Mouse (Mus musculus): Measurements from ENCODE around the gene Ercc6. TPM values are rescaled to one million over a fixed set of nuclear protein-coding genes. Genes with fewer than 3 reads are reported as not detected.

Gene Ercc6
- polyA plus RNA-seq, 1 experiment from 2014 or later: 24.0 TPM

DNA sequence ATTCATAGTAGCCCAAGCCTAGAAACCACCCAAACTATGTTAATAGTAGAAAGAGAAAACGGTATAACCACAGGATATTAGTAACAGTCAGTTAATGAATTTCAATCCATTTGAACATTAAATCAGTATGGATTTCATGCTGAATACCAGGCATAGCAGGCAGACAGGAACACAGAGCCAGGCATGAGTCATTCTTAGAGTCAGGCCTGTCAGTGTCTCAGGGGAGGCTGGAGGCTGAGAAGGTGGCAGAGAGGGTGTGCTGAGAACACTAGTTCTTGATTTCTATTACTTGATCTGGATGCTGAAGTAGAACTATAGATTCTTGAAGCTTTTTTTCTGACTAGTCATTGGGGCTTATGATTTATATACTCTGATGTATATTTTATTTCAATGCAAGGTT is 10.8 kb downstream of the Ercc6 start:
- no peak overlapping the region for H3K9ac ChIP-seq
- H3K4me2 ChIP-seq (replicated peaks): no peak overlapping the region
- no peaks in the 10 kb centered on the region for H3K4me1 ChIP-seq
- no peak overlapping the region for H3K4me3 ChIP-seq
- peaks cover 71% of the 10 kb centered on the region for H3K36me3 ChIP-seq
- no peak for ATAC-seq (ENCODE audit: low FRiP score, low read depth)
- H3K9me3 ChIP-seq: no peaks in the 10 kb centered on the region
- H3K27me3 ChIP-seq: no peaks in the 10 kb centered on the region
- no peak overlapping the region for H3K27ac ChIP-seq
- WGBS: 67% methylated on average over 1 of the region's 1 CpGs

DNA sequence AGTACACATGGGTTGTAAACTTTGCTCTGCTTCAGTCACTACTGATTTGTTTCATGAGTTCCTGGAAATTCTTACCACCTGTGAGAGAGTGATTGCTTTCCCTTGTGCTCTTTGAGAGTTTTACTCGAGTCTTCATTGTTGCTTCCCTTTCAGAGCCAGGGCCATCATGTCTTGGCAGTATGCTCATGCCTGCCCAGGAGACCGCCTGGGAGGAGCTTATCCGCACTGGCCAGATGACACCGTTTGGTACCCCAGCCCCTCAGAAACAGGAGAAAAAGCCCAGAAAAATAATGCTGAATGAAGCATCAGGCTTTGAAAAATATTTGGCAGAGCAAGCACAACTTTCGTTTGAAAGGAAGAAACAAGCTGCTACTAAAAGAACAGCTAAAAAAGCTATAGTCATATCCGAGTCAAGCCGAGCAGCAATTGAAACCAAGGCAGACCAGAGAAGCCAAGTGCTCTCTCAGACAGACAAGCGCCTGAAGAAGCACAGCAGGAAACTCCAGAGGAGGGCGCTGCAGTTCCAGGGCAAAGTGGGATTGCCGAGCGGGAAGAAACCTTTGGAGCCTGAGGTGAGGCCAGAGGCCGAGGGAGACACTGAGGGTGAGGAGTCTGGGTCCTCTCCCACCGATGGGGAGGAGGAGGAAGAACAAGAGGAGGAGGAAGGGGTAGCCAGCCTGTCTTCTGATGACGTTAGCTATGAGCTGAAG is 12.8 kb downstream of the Ercc6 start:
- Histone ChIP-seq H3K9ac (no peak overlapping the region), H3K27ac (no peak overlapping the region), H3K4me1 (no peaks in the 10 kb centered on the region), H3K36me3 (peaks cover 53% of the 10 kb centered on the region), H3K4me3 (no peak overlapping the region), H3K4me2 (replicated peaks) (no peak overlapping the region), H3K9me3 (no peaks in the 10 kb centered on the region), H3K27me3 (no peaks in the 10 kb centered on the region)
- WGBS: 74% methylated on average over 14 of the region's 14 CpGs
- no peak for ATAC-seq (ENCODE audit: low FRiP score, low read depth)

DNA sequence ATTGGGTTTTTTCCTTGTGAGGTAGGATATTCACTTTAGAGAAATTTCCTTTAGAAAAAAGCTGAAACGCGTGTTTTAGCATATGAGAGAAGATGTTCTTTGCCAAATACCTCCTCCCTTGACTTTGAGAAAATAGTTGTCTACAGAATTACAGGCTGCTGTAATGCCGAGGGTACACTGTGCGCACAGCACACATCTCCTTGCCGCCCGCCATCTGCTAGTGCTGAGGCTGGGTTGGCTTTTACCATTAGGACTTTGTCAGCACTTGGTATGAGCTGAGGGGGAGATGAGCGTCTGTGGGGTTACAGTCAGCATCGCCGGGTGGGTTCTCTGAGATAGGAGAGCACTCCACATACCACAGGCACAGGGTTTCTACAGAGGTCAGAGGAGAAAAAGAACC is 13.9 kb downstream of the Ercc6 start:
- WGBS: 93% methylated on average over 9 of the region's 9 CpGs
- H3K4me2 ChIP-seq (replicated peaks): no peak overlapping the region
- ATAC-seq (ENCODE audit: low FRiP score, low read depth): no peak
- H3K9ac ChIP-seq: no peak overlapping the region
- peaks cover 1% of the 10 kb centered on the region for H3K4me1 ChIP-seq
- H3K27me3 ChIP-seq: no peaks in the 10 kb centered on the region
- H3K9me3 ChIP-seq: no peaks in the 10 kb centered on the region
- no peak overlapping the region for H3K27ac ChIP-seq
- H3K4me3 ChIP-seq: no peak overlapping the region
- peaks cover 42% of the 10 kb centered on the region for H3K36me3 ChIP-seq

DNA sequence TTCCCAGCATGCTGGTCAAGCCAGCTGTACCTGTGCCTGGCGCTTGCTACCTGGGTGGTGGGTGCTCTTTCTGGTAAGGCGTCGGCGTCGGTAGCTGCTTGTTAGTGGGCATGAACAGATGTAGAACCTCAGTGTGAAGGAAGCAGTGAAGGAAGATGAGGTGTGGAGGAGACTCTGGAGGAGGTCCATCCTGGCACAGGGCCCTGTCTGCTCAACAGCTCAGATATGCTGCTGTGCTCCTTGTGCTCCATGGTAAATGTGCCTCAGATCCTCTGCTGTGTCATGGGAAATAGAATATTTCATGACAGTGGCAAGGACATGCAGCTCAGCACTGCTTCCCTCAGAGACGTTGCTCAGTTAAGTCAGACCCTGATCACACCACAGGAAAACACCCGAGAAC is 15.7 kb downstream of the Ercc6 start:
- no peak overlapping the region for H3K4me2 ChIP-seq (replicated peaks)
- H3K27me3 ChIP-seq: no peaks in the 10 kb centered on the region
- no peak overlapping the region for H3K27ac ChIP-seq
- peaks cover 17% of the 10 kb centered on the region for H3K4me1 ChIP-seq
- no peak for ATAC-seq (ENCODE audit: low FRiP score, low read depth)
- 92% methylated on average over 7 of the region's 7 CpGs for WGBS
- H3K36me3 ChIP-seq: peaks cover 45% of the 10 kb centered on the region
- H3K9ac ChIP-seq: no peak overlapping the region
- no peaks in the 10 kb centered on the region for H3K9me3 ChIP-seq
- no peak overlapping the region for H3K4me3 ChIP-seq

DNA sequence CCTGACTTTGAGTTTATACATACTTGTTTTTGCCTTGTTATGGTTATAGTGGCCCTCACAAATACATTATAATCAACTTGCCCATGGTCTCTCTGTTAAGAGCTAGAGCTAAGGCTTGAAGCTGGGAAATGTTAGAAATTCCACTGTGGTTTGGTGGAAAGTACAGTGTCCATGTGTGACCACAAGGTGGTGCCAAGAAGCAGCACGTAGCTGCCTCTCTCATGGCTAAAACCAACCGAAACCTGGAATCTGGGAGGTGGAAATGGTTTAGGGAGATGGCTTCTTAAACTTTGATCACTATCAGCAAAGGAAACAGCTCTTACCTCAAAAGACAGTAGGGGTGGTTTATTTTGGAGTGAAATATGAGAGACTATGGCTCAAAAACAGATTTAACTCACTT is 17.6 kb downstream of the Ercc6 start:
- Histone ChIP-seq H3K9ac (no peak overlapping the region), H3K4me3 (no peak overlapping the region), H3K4me1 (peaks cover 18% of the 10 kb centered on the region), H3K9me3 (no peaks in the 10 kb centered on the region), H3K27me3 (no peaks in the 10 kb centered on the region), H3K27ac (no peak overlapping the region), H3K4me2 (replicated peaks) (no peak overlapping the region), H3K36me3 (peaks cover 42% of the 10 kb centered on the region)
- 9% methylated on average over 2 of the region's 2 CpGs for WGBS
- no peak for ATAC-seq (ENCODE audit: low FRiP score, low read depth)

DNA sequence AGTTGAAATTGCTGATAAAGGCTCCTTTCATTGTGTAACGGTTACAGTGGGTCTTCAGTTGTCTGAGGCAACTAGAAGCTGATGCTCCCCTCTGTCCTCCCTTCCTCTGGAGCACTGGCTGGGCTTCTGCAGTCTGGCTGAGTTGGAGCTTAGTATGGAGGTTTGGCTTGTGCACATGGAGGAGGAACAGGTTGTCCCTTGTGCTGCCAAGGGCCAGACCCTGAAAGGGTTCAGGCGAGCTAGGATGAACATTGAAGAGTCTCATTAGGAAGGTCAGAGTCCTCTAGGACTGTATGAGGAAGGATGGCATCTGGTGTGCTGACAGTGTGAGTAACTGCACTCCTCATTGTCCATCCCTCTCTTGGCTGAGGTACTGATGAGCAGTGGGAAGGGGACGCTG is 18.1 kb downstream of the Ercc6 start:
- Histone ChIP-seq H3K9ac (no peak overlapping the region), H3K4me3 (no peak overlapping the region), H3K27ac (no peak overlapping the region), H3K9me3 (no peaks in the 10 kb centered on the region), H3K4me2 (replicated peaks) (no peak overlapping the region), H3K4me1 (peaks cover 23% of the 10 kb centered on the region), H3K27me3 (no peaks in the 10 kb centered on the region), H3K36me3 (peaks cover 37% of the 10 kb centered on the region)
- WGBS: 85% methylated on average over 3 of the region's 3 CpGs
- ATAC-seq (ENCODE audit: low FRiP score, low read depth): no peak

DNA sequence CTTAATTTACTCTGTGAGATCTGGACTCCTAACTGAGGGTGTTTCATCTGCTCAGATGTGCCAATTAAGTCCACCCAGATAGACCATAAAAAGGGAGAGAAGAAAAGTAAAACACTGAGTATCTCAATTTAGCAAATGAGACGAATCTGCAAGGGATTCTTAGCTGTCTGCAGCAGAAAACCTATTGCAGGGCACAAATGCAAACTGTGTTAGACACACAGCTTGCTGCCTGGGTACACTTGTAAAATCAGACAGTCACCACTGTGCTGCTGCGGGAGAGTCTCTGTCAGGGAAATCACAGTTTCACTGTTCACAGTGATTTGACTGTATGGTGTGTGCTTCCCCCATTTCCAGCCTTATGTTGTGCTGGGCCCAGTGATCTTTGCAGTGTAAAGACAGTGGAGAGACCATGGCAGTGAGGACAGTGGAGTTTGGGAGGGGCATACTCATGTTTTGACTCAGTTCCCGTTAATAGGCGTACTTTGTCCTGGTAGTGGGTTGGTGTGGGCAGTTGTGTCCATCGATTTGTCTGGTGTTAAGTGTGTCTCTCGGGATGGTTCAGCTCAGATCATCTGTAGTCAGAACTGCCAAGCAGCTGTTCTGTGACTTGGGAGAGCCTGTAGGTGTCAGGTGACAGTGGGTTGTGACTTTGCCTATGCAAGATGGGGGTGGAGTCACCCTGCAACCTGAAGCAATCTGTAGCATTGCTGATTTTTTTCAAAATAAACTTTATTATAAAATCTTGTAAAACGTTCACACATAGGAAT is 19.2 kb downstream of the Ercc6 start:
- peak overlapping the region; percentile 39; the same call in 1 of the 2 replicates for H3K27ac ChIP-seq
- H3K4me2 ChIP-seq (replicated peaks): no peak overlapping the region
- no peaks in the 10 kb centered on the region for H3K9me3 ChIP-seq
- H3K4me1 ChIP-seq: peaks cover 32% of the 10 kb centered on the region
- WGBS: 47% methylated on average over 7 of the region's 7 CpGs
- no peak overlapping the region for H3K4me3 ChIP-seq
- peaks cover 25% of the 10 kb centered on the region for H3K36me3 ChIP-seq
- ATAC-seq (ENCODE audit: low FRiP score, low read depth): 0 out of 2 replicates have a peak, but pooled peaks have one; percentile 29
- no peak overlapping the region for H3K9ac ChIP-seq
- no peaks in the 10 kb centered on the region for H3K27me3 ChIP-seq

DNA sequence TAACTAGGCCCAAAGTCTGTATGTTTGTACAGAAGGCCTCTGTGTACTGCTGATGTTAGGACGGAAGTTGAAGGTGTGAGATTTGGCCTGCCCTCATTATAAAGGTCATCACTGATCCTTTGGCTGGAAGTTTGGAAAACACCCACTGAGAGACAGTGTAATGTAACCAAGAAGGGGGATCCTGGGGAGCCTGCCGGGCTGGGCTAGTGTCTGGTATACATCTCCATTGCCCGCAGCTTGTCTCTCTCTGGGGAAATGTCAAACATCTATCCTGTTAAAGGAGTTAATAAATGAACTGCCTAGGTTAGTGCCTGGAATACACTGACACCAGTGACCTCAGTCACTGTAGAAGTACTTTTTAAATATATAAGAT is 19.8 kb downstream of the Ercc6 start:
- Histone ChIP-seq H3K9ac (no peak overlapping the region), H3K27ac (no peak overlapping the region), H3K4me2 (replicated peaks) (no peak overlapping the region), H3K4me3 (no peak overlapping the region), H3K36me3 (peaks cover 24% of the 10 kb centered on the region), H3K9me3 (no peaks in the 10 kb centered on the region), H3K4me1 (peaks cover 35% of the 10 kb centered on the region), H3K27me3 (no peaks in the 10 kb centered on the region)
- WGBS: 57% methylated on average over 3 of the region's 3 CpGs
- no peak for ATAC-seq (ENCODE audit: low FRiP score, low read depth)

DNA sequence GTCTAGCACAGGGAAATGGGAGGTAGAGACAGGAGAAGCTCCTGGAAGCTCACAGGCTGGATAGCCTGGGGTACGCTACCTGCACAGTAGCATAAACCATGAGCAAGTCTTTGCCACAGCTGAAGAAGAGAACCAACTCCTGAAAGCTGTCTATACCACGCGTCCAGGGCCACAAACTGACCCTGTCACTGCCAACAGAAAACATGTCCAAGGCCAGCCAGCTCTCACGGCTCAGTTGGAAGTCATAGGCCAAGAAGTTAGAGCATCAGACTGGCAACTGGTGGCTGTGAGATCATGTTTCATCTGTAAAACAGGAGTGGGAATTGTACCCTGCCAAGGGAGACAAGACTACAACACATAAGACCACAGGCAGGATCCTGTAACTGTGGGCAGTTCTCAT is 20.3 kb downstream of the Ercc6 start:
- no peaks in the 10 kb centered on the region for H3K27me3 ChIP-seq
- no peak overlapping the region for H3K4me3 ChIP-seq
- no peak overlapping the region for H3K27ac ChIP-seq
- WGBS: 84% methylated on average over 4 of the region's 4 CpGs
- no peak overlapping the region for H3K9ac ChIP-seq
- no peaks in the 10 kb centered on the region for H3K9me3 ChIP-seq
- H3K36me3 ChIP-seq: peaks cover 27% of the 10 kb centered on the region
- peaks cover 35% of the 10 kb centered on the region for H3K4me1 ChIP-seq
- ATAC-seq (ENCODE audit: low FRiP score, low read depth): no peak
- H3K4me2 ChIP-seq (replicated peaks): no peak overlapping the region

DNA sequence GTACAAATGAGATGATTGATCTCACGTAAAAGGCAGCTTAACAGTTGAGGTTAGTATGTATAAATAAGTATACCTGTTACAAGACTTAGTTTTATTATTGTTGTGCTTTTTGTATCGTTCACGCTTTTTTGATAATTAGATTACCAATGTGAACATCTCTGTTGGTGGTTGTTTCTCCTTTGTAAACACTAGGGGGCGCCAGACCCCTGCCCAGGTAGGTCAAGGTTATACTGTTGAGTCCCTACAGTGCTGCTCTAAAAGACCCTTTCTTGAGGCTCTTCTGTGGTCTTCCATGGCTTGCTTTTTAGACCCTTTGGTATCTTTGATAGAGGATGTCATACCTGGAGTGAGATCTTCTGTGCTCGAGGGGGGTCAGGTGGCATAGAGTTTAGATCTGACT is 20.8 kb downstream of the Ercc6 start:
- no peak overlapping the region for H3K27ac ChIP-seq
- no peak for ATAC-seq (ENCODE audit: low FRiP score, low read depth)
- H3K27me3 ChIP-seq: no peaks in the 10 kb centered on the region
- H3K4me1 ChIP-seq: peaks cover 35% of the 10 kb centered on the region
- peaks cover 24% of the 10 kb centered on the region for H3K36me3 ChIP-seq
- no peaks in the 10 kb centered on the region for H3K9me3 ChIP-seq
- WGBS: 72% methylated on average over 5 of the region's 5 CpGs
- no peak overlapping the region for H3K9ac ChIP-seq
- no peak overlapping the region for H3K4me2 ChIP-seq (replicated peaks)
- no peak overlapping the region for H3K4me3 ChIP-seq

DNA sequence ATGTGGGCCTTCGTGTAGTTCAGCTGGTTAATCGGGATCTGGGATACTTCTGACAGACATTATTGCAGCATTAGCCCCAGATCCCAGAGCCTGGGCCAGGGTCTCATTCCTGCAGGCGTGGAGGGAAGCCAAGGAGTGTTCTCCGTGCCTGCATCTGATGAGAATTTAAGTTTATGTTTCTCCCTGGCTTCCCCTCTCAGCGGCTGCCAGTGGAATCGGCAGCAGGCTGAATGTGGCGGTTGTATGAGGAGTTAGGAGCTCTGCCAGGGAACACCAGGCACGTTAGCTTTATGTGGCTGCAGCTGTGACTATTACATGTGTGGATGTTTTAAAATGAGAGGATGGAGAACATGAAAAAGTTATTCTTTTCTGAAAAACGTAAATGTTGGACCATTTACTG is 23.4 kb downstream of the Ercc6 start:
- H3K9ac ChIP-seq: no peak overlapping the region
- no peak overlapping the region for H3K4me3 ChIP-seq
- H3K9me3 ChIP-seq: no peaks in the 10 kb centered on the region
- peak; percentile 71; the same call in 1 of the 2 replicates for ATAC-seq (ENCODE audit: low FRiP score, low read depth)
- WGBS: 46% methylated on average over 9 of the region's 9 CpGs
- peaks cover 36% of the 10 kb centered on the region for H3K36me3 ChIP-seq
- no peaks in the 10 kb centered on the region for H3K27me3 ChIP-seq
- H3K27ac ChIP-seq: peak overlapping the region; percentile 66
- peaks cover 35% of the 10 kb centered on the region for H3K4me1 ChIP-seq
- no peak overlapping the region for H3K4me2 ChIP-seq (replicated peaks)

DNA sequence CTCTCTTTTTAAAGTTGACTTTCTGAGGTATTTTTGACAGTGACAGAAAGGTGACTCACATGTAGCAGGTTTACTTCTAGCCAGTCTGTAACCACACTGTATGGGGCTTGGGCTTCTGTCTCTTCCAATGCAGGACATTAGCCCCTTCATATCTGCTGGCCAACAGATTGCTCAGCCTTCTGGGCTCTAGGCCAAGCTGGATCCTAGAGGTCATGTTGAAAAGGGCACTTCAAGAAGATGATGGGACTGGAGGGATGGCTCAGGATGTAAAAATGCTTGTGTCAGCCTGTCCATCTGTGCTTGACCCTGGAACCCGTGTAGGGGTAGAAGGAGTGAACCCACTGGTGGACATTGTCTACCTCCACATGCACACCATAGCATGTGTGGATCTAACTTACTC is 24.8 kb downstream of the Ercc6 start:
- no peak overlapping the region for H3K4me2 ChIP-seq (replicated peaks)
- H3K9me3 ChIP-seq: no peaks in the 10 kb centered on the region
- no peak overlapping the region for H3K27ac ChIP-seq
- no peak overlapping the region for H3K4me3 ChIP-seq
- no peaks in the 10 kb centered on the region for H3K27me3 ChIP-seq
- WGBS: 73% methylated on average over 1 of the region's 1 CpGs
- peaks cover 24% of the 10 kb centered on the region for H3K4me1 ChIP-seq
- no peak for ATAC-seq (ENCODE audit: low FRiP score, low read depth)
- H3K9ac ChIP-seq: no peak overlapping the region
- peaks cover 48% of the 10 kb centered on the region for H3K36me3 ChIP-seq

DNA sequence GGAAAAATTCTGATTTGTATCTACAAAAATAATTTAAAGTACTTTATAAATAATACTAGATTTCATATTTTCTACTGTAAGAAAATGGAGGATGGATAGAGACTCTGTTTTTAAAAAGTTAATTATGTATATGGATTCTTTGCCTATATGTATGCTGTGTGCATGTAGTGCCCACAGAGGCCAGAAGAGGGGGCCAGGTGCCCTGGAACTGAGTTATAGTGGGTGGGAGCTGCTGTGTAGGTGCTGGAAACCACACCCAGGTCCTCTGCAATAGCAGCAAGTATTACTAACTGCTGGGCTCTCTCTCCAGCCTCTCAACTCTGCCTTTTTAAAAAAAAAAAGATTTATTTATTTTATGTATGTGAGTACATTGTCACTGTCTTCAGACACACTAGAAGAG is 29.8 kb downstream of the Ercc6 start:
- peaks cover 11% of the 10 kb centered on the region for H3K4me1 ChIP-seq
- H3K9me3 ChIP-seq: no peaks in the 10 kb centered on the region
- no peak overlapping the region for H3K4me3 ChIP-seq
- no peaks in the 10 kb centered on the region for H3K27me3 ChIP-seq
- no peak for ATAC-seq (ENCODE audit: low FRiP score, low read depth)
- H3K4me2 ChIP-seq (replicated peaks): no peak overlapping the region
- H3K9ac ChIP-seq: no peak overlapping the region
- H3K27ac ChIP-seq: no peak overlapping the region
- peaks cover 49% of the 10 kb centered on the region for H3K36me3 ChIP-seq

Measured in limb, embryonic 13.5 days (tissue).